Mouse (Mus musculus): Measurements from ENCODE around the gene Ahsg.

Ahsg gene

DNA sequence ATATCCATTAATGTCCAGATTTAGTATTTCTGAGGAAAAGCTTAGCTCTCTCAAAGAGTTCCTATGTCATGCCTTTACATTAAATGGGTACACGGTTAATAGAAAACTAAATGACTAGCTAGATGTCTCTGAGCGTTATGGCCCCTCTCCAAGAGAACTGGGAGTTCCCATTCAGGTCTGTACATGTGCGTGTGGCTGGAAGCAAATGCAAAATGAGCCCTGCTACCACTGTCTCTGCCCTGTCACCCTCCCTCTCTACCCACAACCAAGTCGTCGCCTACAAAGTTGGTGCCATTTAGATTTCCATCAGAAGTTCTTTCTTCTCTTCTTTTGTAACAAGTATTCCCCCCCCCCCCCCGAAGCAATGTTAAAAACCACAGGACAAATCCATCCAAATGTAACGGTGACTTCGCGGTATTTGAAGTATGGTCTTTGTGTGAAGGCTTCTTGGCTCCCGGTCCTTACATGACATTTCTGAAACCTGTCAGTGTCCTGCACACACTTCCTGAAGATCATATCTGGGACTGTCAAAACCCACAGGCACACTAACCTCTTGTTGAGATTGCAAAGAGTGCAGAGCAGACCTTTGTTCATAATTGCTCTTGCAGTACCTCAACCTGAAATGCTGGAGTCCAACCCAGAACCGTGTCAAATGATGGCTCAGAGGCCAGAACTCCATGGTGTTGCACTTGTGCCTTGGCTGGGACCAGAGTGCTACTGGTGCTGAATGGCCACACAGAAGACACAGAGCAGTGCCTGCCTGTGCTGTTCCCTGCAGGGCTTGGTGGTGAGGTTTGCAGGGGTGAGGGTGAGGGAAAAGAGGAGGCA is at the start of gene Ahsg:
Gene Ahsg, plus strand, starts transcription at position 595 of the 828 bp plus-strand sequence.
- no peak for DNase-seq (ENCODE audit: low spot score in 2 of 2)

DNA sequence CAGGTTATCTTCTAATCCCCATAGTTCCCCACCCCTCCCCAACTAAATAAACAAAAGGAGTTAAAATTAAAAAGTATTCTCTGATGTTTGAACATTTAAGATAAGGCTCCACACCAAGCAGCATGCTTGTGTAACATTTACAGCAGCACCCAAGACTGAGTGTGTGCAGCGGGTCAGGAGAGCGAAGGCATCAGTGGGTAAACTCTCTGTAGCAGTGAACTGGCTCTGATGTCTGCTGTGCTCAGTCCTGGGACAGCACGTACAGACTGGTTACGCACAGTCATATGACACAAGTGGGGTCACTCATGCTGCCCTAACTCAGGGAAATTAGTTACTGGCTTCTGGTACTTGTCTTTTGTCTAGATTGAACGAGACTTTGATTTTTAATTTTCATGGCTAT is 48.2 kb upstream of the Ahsg start:
- DNase-seq (ENCODE audit: low spot score in 2 of 2): no peak

DNA sequence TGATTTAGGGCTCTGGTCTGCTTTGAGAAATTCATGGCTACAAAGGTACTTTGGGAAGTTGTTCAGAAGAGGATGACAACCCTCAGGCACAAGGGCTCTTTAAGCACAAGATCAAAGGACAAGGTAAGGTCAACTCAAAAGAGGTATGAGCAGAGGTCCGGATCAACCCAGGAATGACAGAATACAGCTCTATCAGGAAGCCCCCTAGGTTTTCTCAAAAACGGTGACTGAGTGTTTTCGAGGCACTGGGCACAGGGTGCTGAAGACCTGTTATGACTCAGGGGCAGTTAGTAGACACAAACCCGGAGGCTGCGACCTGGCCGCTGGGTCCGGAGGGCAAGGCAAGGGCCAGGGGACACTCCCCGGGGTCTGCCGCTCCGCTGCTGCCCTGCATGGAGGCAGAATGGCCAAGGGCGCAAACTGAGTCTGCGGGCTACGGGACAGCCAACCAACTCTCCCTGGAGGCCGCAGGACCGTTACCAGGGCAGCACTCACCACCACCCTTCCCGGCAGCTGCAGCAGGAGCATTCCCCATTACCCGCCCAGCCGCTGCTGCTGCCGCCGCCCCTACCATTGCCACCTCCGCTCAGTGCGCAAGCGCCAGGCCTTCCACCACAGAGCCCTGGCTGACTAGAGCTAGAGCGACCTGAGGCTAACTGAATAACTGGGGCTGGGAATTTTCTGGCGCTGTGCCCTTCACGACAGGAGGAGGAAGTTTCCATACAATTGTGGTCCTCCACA is 46.8 kb upstream of the Ahsg start:
- DNase-seq (ENCODE audit: low spot score in 2 of 2): peak; percentile 61 to 80

DNA sequence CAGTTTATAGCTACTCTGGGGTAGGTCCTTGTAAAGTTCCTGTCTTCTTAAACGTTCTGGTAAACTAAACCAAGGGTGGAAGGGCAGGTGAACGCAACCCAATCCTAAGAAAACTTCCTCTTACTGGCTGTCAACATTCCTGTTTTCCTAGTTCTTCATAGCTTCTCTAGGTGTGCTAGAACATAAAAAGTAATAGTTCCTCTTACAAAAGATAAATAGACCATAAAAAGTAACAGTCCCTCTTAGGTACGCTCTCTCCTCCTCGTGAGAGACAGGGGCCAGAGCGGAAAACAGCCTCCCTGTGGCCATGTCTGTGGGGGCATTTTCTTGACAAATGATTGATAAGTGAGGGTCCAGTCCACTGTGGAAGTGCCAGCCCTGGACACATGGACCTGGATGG is 46.2 kb upstream of the Ahsg start:
- no peak for DNase-seq (ENCODE audit: low spot score in 2 of 2)

DNA sequence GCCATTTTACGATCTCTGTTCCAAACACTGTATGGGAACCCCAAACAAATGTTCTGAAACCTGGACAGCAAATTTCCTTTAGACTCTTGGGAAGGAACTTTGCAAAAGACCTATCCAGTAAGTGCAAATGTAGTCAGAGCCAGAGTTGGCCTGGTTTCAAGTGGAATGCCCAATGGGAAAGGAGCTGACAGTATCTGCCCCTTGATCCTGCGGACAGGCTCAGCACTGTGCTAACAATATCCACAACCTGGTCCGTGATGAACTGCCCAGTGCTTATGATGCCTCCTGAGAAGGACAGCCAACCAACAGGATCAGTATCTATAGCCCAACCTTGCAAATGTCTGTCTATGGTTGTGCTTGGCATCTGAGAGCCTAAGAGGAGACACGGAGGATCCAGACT is 45.6 kb upstream of the Ahsg start:
- no peak for DNase-seq (ENCODE audit: low spot score in 2 of 2)

DNA sequence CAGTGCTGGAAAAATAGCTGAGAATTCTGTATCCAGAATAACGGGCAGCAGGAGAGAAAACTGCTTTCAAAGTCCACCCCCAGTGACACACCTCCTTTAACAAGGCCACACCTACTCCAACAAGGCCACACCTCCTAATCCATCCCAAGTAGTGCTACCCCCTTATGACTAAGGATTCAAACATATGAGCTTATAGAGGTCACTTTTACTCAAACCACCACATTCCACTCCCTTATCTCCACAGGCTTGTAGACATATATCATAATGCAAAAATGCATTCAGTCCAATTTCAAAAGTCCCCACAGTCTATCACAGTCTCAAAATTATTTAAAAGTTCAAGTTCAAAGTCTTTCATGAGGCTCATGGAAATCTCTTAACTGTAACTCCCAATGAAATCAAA is 43.4 kb upstream of the Ahsg start:
- DNase-seq (ENCODE audit: low spot score in 2 of 2): no peak

DNA sequence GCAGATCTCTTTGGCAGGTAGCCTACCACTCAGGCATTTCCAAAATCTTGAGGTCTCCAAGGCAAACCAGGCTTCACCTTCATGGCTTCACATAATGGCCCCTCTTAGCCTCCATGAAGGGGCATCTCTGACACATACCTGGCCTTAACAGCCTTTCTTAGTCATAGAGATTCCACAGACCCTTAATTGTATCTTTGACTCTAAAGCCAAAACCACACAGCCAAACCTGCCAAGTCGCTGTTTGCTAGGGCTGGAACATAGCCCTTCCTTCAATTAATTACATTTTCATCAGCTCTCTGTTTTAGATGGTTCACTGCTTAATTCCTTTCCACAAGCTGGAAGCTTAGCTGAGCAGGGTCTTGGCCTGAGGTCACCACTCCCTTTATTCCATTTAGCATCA is 42.7 kb upstream of the Ahsg start:
- DNase-seq (ENCODE audit: low spot score in 2 of 2): no peak

DNA sequence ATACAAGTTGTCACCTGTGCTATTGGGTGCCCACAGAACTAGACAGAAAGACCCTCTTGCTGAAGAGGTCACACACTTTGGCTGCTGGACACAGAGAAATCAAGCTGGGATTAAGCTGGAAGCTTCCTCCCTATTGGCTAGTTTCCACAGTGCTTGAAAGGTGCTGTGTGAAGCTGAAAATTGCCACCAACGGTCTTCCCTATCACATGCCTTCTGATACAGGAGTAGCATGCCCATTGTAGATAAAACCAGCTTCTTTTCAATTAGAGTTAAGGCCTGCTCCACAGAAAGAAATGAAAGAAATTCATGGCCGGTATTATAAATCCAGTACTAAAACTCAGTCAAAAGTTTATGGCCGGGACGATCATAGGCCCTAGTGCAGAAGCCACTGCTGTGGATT is 38.4 kb upstream of the Ahsg start:
- DNase-seq (ENCODE audit: low spot score in 2 of 2): peak in 1 of 2 experiments; percentile 17

DNA sequence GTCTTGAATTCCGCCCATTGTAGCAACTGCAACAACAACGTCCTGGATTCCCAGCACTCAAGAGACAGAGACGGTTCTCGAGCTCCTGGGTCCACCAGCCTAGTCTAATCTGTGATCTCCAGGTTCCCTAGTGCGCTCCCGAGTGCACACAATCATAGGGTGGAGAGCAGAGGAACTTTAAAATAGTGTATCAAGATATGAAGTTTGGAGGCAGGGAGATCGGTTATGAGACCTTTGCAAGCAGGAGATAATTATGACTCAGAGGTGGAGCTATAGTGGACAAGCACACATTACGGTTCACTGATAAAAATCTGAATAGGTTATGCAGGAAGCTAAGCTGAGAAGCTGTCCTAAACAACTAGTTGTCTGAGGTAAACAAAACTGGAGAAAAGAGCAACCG is 34.3 kb upstream of the Ahsg start:
- no peak for DNase-seq (ENCODE audit: low spot score in 2 of 2)

DNA sequence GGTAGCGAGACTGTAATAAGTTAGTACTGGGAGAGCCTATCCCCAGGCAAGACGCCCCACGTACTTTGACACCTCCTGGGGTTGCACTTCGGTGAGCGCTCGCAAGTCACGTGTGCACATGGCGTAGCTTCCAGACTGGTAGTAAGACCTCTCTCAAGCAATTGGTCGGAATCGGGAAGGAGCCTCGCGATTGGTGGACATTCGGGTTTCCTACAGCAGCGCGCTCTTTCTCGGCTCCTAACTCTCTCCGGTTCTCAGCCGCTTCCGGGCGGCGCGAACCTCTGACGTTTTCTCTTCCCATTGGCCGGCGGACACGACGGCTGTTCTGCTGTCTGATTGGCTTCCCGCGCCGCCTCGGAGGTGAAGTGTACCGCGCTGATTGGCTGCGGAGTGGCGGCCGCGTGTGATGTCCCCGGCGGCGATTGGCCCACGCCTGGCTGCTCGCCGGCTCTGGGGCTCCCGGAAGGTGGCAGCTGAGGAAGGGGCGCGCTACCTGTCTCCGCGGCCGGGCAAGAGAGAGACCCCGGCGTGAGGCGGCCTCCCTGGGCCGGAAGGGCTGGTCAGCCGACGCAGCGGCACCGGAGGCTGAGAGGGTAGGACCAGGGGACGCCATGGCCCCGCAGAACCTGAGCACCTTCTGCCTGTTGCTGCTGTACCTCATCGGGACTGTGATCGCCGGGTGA is 33.5 kb upstream of the Ahsg start, which contains the start of the genes Tbccd1 and Dnajb11:
Gene Tbccd1, minus strand, starts transcription at position 239 of the 683 bp plus-strand sequence.
Gene Dnajb11, plus strand, starts transcription at position 415 of the 683 bp plus-strand sequence.
- DNase-seq (ENCODE audit: low spot score in 2 of 2): peak; percentile 96 to 97

DNA sequence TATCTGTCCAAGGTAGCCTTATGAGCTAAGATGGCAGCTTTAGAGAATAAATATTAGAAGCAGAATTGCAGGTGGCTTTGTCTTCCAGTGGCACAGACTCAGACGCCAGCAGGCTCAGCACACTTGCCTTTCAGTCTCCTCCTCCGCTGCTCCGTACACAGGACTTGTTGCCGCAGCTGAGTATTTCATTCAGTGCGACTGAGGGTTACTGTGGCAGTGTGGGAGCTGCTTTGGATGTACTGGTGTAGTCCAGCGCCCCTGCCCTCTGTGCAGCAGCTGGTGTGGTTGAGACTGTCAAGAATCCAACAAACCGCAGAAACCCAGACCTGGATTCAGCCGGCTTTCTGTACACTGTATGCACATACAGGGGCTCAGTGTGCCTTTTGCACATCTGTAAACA is 18.7 kb upstream of the Ahsg start:
- DNase-seq (ENCODE audit: low spot score in 2 of 2): no peak

DNA sequence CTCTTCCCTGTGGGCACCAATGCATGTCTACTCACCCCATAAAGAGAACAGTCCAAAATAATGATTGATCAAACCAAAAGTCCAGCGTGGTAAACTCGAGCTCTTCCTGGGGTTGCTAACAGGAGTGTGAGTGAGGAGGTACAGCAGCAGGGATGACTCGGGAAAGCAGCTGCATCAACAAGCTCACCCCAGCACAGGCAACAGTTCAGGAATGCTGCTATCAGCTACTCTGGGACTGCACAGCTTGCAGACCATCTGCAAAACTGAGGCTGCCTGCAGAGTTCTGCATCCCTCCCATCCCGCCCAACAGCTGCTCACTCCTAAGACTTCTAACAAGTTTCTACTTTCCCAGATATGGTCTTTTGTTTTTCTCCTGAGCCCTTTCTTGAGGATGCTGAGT is 17.7 kb upstream of the Ahsg start:
- DNase-seq (ENCODE audit: low spot score in 2 of 2): no peak

DNA sequence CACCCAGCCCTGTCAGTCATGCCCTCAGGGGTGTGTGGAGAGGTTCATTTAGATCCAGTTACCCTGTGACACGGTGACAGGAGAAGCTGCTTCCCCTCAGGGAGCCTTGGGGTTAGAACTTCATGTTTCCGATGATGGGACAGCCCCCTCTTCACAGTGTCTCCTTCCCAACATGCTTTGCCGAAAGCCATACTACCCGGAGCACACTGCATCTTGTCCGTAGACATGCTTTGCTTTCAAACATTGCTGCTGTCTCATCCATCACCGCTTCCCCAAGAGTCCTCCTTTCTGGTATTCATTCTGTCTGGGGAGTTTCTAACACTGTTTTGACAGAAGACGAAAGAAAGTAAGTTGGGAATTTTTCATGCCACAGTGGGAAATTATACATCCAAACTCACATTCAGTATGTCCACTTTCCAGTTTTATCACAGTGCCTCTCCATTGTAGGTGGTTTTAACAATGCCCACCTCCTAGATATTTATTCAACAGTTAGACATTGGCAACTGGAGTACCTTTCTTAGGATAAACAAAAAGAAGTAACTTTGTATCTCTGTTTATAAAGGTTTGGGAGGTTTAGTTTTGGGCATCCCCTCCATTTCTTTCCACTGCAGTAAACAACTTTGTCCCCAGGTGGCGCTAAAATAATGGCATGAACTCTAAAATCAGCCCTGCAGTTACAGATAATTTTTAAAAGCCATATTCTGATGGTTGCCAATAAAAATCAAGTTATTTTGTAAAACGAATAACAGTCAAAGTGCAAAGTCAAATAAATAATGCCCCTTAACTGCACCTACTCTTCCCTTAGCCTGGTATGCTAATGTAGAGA is 14.6 kb upstream of the Ahsg start:
- DNase-seq (ENCODE audit: low spot score in 2 of 2): no peak

DNA sequence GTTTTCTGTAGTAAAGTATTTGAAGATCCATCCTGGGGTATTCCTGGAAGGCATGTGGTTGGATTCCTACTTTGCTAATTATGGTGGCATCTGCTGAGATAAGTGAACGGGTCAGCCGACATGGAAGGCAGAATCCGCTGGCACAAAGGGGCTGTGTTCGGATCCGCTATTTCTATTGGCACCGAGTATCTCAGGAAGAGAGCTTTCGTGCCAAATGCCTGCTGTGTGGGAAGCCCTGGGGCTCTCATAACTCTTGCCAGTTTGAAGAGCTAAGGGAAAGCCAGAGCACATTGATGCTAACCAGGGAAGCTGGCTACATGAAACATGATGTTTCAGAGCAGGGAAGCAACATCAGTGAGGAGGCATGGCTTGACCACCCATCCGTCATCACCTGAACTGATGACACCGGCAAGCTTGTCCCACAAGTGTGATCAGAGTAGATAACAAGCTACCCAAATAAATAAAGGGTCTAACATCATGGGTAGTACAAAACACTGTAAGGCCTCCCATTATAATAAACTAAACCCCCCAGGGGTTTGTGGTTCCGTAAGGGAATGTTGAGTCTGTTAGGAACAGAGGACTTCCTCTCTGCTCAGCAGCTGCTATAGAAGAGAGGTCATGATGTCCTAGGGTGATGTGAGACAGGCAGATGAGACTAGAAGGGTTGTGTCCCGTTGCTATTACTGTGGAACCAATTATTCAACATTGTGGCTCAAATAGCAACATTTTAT is 13.3 kb upstream of the Ahsg start:
- DNase-seq (ENCODE audit: low spot score in 2 of 2): no peak

DNA sequence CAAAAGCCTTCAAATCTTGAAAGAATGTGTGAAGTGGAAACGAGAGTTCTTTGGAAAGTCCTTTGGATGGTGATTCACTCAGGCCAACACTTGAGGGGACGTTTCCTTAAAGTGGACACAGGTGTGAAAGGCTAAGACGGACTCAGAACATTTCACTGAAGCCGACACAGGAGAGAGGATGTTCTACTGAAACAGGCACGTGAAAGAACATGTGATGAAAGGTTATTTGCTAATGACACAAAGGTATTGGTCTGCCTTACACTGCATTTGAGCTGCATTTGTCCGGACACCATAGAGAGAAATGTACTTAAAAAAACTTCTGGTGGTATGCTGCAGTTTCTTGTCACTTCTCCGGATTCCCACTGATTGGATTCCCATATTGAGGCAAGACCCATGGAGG is 12.4 kb upstream of the Ahsg start:
- DNase-seq (ENCODE audit: low spot score in 2 of 2): no peak

DNA sequence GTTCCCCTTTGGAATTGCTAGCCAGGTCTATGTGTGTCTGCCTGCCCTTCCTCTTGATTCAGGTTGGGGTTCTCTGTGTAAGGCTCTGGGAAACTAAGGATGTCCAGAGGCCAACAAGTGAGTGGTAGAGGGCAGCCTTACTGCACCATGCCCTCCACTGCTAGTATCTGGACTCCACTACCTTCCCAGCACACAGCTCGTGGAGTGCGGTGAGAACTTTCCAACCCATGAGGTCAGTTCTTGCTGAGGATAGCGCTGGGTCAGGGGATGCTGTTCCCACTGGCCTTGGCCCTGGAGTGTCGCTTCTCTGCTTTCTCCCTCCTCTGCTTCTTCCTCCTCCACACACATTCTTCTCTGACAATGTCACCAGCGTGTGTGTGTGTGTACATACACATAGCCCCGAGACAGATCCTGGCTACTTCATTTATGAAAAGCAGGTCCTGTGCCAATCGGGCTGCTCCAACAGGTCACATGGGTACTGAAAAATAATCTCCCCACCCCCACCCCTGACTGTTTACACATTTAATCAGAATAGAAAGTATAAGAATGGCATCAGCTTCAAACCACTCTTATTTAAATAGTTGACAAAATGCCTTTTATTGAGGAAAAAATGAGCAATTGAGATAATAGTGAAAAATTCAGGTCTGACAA is 11.0 kb upstream of the Ahsg start:
- DNase-seq (ENCODE audit: low spot score in 2 of 2): no peak

DNA sequence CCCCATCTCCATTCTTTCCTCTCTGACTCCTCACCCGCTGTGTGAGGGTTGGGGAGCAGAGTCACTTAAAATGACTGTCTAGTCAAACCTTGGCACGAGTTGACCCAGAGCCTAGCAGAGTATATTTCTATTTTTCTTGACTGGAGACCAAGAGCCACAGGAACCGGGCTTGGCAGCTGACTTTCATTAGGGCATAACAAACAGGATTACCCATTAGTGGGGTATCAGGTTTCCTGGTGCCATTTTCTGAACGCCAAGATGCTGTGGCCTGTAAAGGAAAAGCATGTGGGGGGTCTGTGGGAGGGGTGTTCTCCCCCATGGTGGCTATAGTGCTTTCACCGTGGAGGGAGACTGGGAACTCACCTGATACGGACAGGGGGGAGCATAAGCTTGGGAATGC is 10.2 kb upstream of the Ahsg start:
- DNase-seq (ENCODE audit: low spot score in 2 of 2): no peak

DNA sequence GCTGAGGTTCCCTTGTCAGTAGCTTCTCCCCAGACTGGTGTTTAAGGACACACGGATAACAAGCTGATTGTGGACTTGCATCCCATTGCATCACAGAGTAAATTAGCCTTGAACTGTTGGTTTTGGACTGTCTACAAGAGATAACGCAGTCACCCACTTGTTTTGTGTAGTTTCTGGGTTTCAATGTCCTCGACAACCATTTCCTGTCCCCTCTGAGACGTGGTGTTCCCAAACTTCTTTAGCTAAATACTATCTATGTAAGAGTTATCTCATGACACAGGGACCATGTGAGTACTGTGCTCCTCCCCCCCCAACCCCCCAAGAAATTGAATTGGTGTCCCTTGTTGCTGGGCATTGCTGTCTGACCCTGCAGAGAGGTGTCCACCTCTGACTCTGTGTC is 9.6 kb upstream of the Ahsg start:
- DNase-seq (ENCODE audit: low spot score in 2 of 2): no peak

DNA sequence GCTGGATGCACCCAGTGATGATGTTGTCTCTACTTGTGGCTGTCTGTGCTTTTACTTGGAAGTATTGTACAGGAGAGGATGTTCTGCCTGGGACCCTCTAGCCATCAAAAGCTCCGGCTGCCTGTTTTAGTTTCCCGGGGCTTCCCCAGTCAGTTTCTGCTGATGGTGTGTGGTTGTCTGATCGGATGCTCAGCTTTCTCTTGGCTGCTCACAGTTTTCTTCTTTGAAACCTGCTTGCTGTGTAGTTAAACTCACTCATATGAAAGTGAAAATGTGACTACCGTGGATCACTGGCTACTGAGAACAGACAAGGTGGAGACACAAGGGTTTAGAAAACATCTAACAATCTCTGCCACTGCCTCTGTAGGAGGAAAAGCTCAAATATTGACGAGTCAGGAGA is 7.6 kb upstream of the Ahsg start:
- no peak for DNase-seq (ENCODE audit: low spot score in 2 of 2)

DNA sequence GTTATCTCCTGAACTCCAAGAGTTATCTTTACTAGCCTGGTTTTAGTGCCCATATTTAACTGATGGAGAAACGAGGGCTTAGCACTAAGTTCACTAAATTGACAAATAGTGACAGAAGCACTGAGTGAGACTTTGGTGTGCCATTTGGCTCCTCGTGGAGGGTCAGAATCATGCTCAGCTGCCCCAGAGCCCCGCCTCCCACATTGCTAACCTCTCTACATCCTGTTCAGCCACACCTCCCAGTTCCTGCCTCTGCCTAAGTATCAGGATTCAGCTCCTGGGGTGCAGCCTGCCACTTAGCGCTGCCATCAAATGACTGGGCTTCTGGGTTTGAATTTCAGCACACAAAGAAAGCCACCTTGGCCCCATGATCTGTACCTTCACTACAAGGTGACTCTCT is 5.7 kb upstream of the Ahsg start:
- DNase-seq (ENCODE audit: low spot score in 2 of 2): no peak
